Mouse (Mus musculus): ENCODE data around the gene Scnn1g.

Gene Scnn1g

DNA sequence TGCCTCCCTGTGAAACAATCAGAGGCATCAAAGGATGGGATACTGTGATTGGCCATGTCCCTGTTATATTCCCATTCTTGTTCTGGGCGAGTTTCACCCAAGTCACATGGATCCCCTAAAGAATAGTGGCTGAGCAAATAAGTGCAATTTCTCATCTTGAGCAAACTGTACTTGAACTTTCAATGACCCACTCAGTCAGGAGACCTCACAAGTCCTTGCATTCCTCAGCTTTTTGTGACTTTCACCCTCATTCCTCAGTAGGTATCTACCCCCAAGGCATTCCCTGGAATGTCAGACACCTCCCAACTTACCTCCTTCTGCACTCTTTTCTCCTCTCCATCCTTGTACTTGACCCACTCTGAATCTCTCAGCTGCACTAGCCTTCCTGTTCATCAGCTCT, 44.3 kb downstream of the Scnn1g start:
- no peak for DNase-seq (ENCODE audit: low spot score in 2 of 2)

DNA sequence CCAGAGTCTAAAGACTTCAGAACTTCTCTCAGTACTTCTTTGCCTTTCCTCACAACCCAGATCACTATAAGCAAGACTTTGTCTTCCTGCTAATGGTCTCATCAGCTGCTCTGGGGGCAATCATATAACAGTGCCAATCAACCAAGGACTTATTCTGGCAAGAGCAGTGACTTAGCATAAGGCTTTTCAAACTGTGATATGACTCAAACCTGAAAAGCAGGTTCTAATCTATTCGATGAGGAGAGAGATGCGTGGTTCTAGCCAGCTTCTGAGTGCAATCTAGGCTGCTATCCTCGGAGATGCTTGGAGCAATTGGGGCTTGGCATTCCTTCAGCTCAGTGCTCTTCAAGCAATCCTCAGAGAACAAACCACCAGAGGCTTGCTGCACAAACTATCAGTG, 44.7 kb downstream of the Scnn1g start:
- DNase-seq (ENCODE audit: low spot score in 2 of 2), result no peak

DNA sequence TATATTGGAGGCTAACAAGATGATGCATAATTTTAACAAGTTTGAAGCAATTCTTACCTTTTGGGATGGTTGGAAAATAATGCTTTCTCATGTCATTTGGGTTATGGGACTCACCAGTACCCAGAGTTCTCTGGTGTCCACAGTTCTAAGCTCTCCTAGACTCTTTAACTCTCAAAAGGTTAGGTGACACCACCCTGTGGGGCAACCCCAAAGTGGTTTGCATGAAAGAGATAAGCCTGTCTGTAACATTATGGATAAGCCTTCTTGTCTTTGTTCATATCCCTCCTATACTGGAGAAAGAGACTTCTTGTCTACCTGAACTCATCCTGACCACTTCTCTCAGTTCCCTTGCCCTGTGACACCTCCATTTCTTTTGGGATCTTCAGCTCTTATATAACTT, 45.1 kb downstream of the Scnn1g start:
- DNase-seq (ENCODE audit: low spot score in 2 of 2), result no peak

DNA sequence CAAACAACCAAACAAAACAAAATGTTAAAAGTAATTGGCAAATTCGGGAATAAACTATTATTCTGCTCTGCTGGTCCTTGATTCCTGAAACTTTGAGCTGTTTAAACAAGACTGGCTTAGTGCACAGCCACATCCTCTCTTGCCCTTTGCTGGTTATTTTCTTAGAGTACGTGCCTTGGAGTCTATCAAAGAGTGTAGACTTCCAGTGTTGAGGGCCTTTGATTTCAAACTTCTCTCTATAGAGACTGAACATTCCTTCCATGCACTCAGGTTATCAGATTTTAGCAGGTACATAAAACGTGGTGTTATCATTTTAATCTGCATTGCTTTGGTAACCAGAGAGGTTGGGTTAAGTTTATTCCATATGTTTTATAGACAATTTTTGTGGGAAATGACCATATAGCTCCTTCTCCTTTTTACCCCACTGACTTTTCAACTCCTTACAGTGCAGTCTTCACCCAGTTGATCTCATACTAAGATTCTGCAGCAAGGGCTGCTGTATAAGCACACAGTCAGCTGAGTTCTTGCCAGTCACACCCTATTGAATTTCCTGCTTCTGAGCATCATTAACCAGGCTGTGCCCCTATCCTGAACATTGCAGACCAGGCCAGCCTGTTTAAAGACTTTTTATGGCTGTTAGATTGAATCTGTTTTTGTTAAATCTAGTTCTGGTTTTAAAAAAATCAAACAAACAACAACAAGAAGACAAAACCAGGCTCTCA, 48.1 kb downstream of the Scnn1g start:
- DNase-seq (ENCODE audit: low spot score in 2 of 2), result no peak

DNA sequence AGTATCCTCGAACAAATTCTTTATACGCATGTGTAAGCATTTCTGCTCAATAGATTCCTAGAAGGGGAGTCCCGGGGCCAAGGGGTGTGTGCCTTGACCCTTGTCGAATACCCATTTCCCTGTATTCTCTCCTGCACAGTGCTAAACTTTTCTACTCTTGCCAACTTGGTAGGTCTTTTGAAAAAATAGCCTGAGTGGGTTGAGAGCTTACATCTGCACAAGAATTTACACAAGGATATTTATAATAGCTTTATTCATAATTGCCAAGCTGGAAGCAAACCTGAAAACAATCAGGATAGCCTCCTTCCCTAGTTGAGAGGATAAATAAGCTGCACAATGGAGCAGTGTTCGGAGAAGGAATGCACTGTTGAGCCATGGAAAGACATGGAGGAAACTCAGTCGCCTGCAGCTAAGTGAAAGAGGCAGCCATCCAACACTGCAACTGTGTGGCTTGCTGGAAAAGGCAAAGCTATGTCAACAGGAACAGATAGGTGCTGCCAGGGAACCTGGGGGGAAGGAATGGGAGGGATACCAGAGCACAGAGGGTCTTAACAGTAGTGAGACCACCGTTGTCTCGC, 51.5 kb downstream of the Scnn1g start:
- DNase-seq (ENCODE audit: low spot score in 2 of 2), result no peak

DNA sequence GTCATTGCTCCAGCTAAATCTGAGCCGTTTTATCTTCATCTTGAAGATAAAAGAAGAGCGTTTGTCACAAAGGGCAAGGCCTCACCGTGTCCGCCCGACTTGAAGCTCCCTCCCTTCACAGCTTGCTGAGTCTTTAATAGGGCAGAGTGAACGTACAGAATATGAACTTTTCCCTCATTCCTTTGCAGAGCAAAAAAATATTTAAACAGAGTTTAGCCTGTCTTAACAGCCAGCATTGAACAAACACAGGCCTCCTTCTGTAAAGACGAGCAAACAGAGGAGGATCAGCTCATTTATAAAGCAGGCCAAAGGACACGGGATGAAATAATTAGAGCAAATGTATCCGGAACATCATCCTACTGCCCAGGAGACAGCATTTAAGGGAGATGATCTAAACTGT, 63.5 kb downstream of the Scnn1g start:
- DNase-seq (ENCODE audit: low spot score in 2 of 2), result peak in 1 of 2 experiments; percentile 15

DNA sequence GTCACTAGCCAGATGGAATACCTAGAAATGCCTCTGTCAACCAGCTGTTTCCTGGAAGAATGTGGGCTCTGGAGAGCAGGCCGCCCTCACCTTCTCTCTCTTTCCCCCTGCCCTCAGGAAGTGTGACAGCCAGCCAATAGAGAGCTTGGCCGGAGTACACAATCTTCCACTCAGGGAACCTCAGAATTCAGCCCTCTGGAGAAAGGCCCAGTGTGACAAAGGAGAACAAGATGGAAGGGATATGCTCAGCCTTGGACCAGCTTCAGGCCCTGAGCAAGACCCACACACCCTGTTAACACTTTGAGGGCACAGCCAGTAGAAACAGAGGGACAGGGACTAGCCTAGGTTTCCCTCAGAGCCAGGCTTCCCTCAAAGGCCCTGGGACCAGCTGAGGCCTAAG, 68.2 kb downstream of the Scnn1g start:
- peak in 1 of 2 experiments; percentile 32 for DNase-seq (ENCODE audit: low spot score in 2 of 2)

DNA sequence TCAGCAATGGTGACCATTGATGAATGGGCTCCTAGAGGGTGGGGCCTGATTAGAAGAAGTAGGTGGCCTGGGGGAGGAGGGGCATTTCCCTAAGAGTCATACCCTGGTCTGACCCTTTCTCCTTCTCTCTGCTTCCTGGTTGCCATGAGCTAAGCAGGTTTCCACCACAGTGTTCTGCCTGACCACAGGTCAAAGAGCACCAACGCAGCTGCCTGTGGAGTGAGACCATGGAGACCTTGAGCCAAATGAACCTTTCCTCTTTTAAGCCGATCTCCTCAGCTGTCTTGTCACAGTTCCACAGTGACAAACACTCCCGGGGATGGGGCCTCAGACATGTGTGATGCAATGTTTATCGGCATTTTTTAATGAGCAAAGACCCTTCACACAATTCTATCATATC, 68.7 kb downstream of the Scnn1g start:
- DNase-seq (ENCODE audit: low spot score in 2 of 2), result no peak

DNA sequence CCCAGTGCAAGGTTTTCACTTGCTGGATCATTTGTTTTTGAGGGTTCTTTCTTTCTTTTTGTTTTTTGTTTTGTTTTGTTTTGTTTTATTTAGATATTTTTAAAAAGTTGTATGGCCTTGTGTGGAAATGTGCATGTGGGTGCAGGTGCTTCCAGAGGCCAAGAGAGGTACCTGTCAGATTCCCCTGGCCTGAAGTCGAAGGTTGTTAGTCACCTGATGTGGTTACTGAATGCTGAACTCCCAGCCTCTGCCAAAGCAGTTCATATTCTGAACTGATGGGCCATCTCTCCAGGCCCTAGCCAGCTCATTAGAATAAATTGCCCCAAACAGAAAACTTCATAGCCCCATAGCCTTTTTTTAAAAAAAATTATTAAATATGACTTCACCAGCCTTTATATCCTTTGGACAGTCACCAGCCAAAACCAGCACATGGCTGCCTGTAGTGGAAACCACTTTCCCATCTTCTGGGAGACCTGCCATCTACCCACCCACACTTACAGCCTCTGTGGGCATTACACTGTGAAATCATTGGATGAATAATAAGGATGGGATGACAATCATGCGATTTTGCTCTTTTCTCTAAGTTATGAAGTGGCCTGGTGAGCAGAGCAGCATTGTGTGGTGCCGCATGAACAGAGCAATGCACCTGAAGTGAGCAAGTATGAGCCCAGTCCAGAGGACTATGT, 71.7 kb downstream of the Scnn1g start:
- DNase-seq (ENCODE audit: low spot score in 2 of 2), result no peak

DNA sequence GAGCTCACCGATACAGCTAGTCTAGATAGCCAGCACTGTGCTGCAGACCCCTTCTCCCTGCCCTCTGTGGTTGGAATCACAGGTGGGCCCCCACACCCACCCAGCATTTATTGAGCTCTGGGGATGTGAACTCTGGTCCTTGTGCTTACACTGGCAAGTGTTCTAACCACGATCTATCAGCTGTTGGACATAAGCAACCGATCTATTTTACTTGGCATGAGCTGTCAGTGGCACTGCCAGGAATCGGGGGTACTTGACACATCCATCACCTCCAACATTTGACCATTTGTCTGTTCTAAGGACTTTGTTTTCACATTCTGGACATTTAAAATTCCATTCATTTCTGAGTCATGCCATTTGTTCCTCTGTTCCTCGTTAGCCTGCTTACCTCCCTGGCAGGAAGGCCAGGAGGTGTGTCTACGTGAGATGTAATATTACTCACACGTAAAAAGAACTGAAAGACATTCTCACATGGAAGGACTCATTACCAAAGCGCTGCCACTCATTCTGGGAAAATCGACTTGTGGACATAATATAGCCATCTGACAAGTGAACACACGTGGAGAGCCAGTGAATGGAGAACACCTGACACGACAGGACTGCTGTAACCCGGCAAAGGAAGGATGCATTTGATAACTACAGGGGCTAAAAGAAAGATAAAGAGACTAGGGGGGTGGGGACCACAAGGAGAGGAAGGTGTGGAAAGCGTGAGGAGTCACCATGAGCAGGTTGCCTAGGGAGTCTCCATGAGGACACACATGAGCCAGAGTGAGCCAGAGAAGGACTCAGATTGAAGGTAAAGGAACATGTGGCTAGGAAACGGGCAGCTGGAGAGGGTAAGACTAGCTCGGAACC, 73.7 kb downstream of the Scnn1g start:
- no peak for DNase-seq (ENCODE audit: low spot score in 2 of 2)
